ENCODE assay signal across 23 mouse cellular contexts in genomic region chr1:86048231-86048630, GRCm38 (mm10). TPM values are rescaled to one million over a fixed set of nuclear protein-coding genes. Genes with fewer than 3 reads are reported as not detected.
A peak's percentile ranks its signal among the peaks of the same experiment; 100 is the strongest.
DNase-seq lines count a peak whose midpoint lies in the region; ATAC-seq lines count a peak whose summit lies in the region.
"Had no signal": no experiment of that assay in that cellular context is flagged by ENCODE, and none has a peak within 500 bp of the region (broad histone marks: within the 10 kb centered on the region; RNA-seq: fewer than 3 reads in every experiment).

No protein-coding gene starts in this region.

- H3K4me1 ChIP-seq in hindbrain, embryonic 16.5 days (ENCODE audit: control insufficient read depth, insufficient read depth, low read depth, low read length) = peaks cover 9% of the 10 kb centered on the region
- peaks cover 11% of the 10 kb centered on the region for H3K4me1 ChIP-seq in hindbrain, embryonic 12.5 days
- no peaks in the 10 kb centered on the region for H3K4me1 ChIP-seq in liver, embryonic 16.5 days (ENCODE audit: control insufficient read depth, low read depth, low read length)
- H3K4me1 ChIP-seq in forebrain, embryonic 11.5 days (replicated peaks; ENCODE audit: control insufficient read depth, insufficient read depth, low read length) = no peaks in the 10 kb centered on the region; the same call in 1 of the 2 replicates

- H3K27me3 ChIP-seq in hindbrain, embryonic 16.5 days (replicated peaks; ENCODE audit: control insufficient read depth, insufficient read depth, low read length) = peaks cover 17% of the 10 kb centered on the region
- peaks cover 61% of the 10 kb centered on the region for H3K27me3 ChIP-seq in hindbrain, embryonic 12.5 days
- H3K27me3 ChIP-seq in liver, embryonic 16.5 days (ENCODE audit: control insufficient read depth, insufficient read depth, low read depth, low read length) = peaks cover 54% of the 10 kb centered on the region
- peaks cover 29% of the 10 kb centered on the region for H3K27me3 ChIP-seq in forebrain, embryonic 11.5 days (ENCODE audit: control insufficient read depth, insufficient read depth, low read length)

- no peak for ATAC-seq in hindbrain, embryonic 16.5 days
- ATAC-seq in hindbrain, embryonic 12.5 days (ENCODE audit: low FRiP score) = no peak
- no peak for ATAC-seq in liver, embryonic 16.5 days (ENCODE audit: low read depth)
- no peak for ATAC-seq in forebrain, embryonic 11.5 days (replicated peaks; ENCODE audit: low FRiP score)
- ATAC-seq: forebrain, embryonic 15.5 days had no signal

- H3K36me3 ChIP-seq in hindbrain, embryonic 16.5 days (ENCODE audit: control insufficient read depth, insufficient read depth, low read length) = no peaks in the 10 kb centered on the region
- H3K36me3 ChIP-seq in hindbrain, embryonic 12.5 days = no peaks in the 10 kb centered on the region
- H3K36me3 ChIP-seq in liver, embryonic 16.5 days (ENCODE audit: control insufficient read depth, insufficient read depth) = peaks cover 3% of the 10 kb centered on the region; the same call in 1 of the 2 replicates
- H3K36me3 ChIP-seq in forebrain, embryonic 11.5 days (ENCODE audit: control insufficient read depth, insufficient read depth, low read length) = no peaks in the 10 kb centered on the region
- H3K36me3 ChIP-seq: forebrain, embryonic 15.5 days; heart, embryonic 15.5 days; lung, embryonic 15.5 days had no signal

- peak overlapping the region; percentile 22; the same call in 1 of the 2 replicates for H3K4me2 ChIP-seq in hindbrain, embryonic 16.5 days (ENCODE audit: low read length)
- no peak overlapping the region for H3K4me2 ChIP-seq in hindbrain, embryonic 12.5 days (replicated peaks)
- peak overlapping the region; percentile 41 for H3K4me2 ChIP-seq in liver, embryonic 16.5 days (ENCODE audit: low read depth, low read length)
- no peak overlapping the region for H3K4me2 ChIP-seq in forebrain, embryonic 11.5 days (ENCODE audit: low read depth, low read length, severe bottlenecking)
- H3K4me2 ChIP-seq: heart, embryonic 15.5 days; lung, embryonic 15.5 days had no signal

- H3K4me3 ChIP-seq in hindbrain, embryonic 16.5 days (ENCODE audit: low read length) = no peak overlapping the region
- no peak overlapping the region for H3K4me3 ChIP-seq in hindbrain, embryonic 12.5 days
- H3K4me3 ChIP-seq in liver, embryonic 16.5 days (ENCODE audit: low read depth, low read length) = no peak overlapping the region
- no peak overlapping the region for H3K4me3 ChIP-seq in forebrain, embryonic 11.5 days (ENCODE audit: low read depth, low read length)
- H3K4me3 ChIP-seq: forebrain, embryonic 15.5 days; gastrocnemius, adult 2 months; heart, embryonic 15.5 days; lung, embryonic 15.5 days had no signal

- H3K27ac ChIP-seq in hindbrain, embryonic 16.5 days (ENCODE audit: low read depth, low read length) = no peak overlapping the region
- no peak overlapping the region for H3K27ac ChIP-seq in hindbrain, embryonic 12.5 days
- no peak overlapping the region for H3K27ac ChIP-seq in liver, embryonic 16.5 days (ENCODE audit: low read length)
- no peak overlapping the region for H3K27ac ChIP-seq in forebrain, embryonic 11.5 days (ENCODE audit: low read depth, low read length)
- H3K27ac ChIP-seq: forebrain, embryonic 15.5 days; gastrocnemius, adult 2 months; heart, embryonic 15.5 days; hindbrain, embryonic 14.5 days; left cerebral cortex, adult 2 months had no signal

- 79% methylated on average over 4 of the region's 4 CpGs for WGBS in hindbrain, embryonic 16.5 days
- 81% methylated on average over 4 of the region's 4 CpGs for WGBS in hindbrain, embryonic 12.5 days
- WGBS in liver, embryonic 16.5 days (ENCODE audit: insufficient replicate concordance) = 38% methylated on average over 4 of the region's 4 CpGs
- WGBS in forebrain, embryonic 11.5 days = 82% methylated on average over 4 of the region's 4 CpGs

- no peak overlapping the region for H3K9ac ChIP-seq in hindbrain, embryonic 16.5 days (ENCODE audit: low read depth, low read length)
- H3K9ac ChIP-seq in hindbrain, embryonic 12.5 days = no peak overlapping the region
- no peak overlapping the region for H3K9ac ChIP-seq in liver, embryonic 16.5 days (ENCODE audit: low read depth, low read length)
- H3K9ac ChIP-seq in forebrain, embryonic 11.5 days (ENCODE audit: low read length) = no peak overlapping the region
- H3K9ac ChIP-seq: forebrain, embryonic 15.5 days; heart, embryonic 15.5 days; hindbrain, embryonic 14.5 days; lung, embryonic 15.5 days had no signal

- DNase-seq in 3T3-L1 (ENCODE audit: low read depth, low spot score) = peak; percentile 28
- peak; percentile 11 for DNase-seq in T-cell, adult 2 months (ENCODE audit: low spot score)
- no peak for DNase-seq in embryo, embryonic 10 days (ENCODE audit: low spot score)
- no peak for DNase-seq in forebrain, embryonic 11.5 days (ENCODE audit: low spot score)
- no peak for DNase-seq in neural tube, embryonic 10.5 days (ENCODE audit: extremely low spot score, low spot score)
- DNase-seq: adrenal gland, adult 2 months; B cell, adult 2 months; cerebellum, postnatal 14 days; gastrocnemius, adult 2 months; heart, adult 18-20 months; kidney, adult 11 months; kidney, postnatal 10 days; right cerebral cortex, postnatal 25 days; thymus, postnatal 4 days had no signal

- H3K9me3 ChIP-seq in hindbrain, embryonic 16.5 days (ENCODE audit: control insufficient read depth, low read length) = no peaks in the 10 kb centered on the region
- H3K9me3 ChIP-seq in hindbrain, embryonic 12.5 days (replicated peaks) = no peaks in the 10 kb centered on the region
- H3K9me3 ChIP-seq in liver, embryonic 16.5 days (replicated peaks; ENCODE audit: control insufficient read depth, low read length) = no peaks in the 10 kb centered on the region
- H3K9me3 ChIP-seq in forebrain, embryonic 11.5 days (ENCODE audit: control insufficient read depth, low read length) = no peaks in the 10 kb centered on the region
- H3K9me3 ChIP-seq: forebrain, embryonic 15.5 days; heart, embryonic 15.5 days; lung, embryonic 15.5 days had no signal

RNA-seq across cellular contexts. Expression of gene 2810459M11Rik, which starts 2.6 kb away (rescaled TPM):
- 11.6 and 12.4 TPM in 2 replicates for polyA plus RNA-seq in hindbrain, embryonic 16.5 days (2015; fragmentation: Nextera tagmentation; extraction: Ambion mirVana)
- 0.39 and 1.5 TPM in 2 replicates for polyA plus RNA-seq in hindbrain, embryonic 12.5 days (2016; fragmentation: Nextera tagmentation; extraction: Ambion mirVana)
- 19.2 and 21.6 TPM in 2 replicates for polyA plus RNA-seq in liver, embryonic 16.5 days (2015; fragmentation: Nextera tagmentation; extraction: Ambion mirVana)
- polyA plus RNA-seq in forebrain, embryonic 11.5 days (2014; fragmentation: Nextera tagmentation; extraction: Ambion mirVana) = 0.07 and 0.36 TPM in 2 replicates

RNA-seq across cellular contexts. Expression of gene Psmd1, which starts 16.0 kb away (rescaled TPM):
- polyA plus RNA-seq in hindbrain, embryonic 16.5 days (2015; fragmentation: Nextera tagmentation; extraction: Ambion mirVana) = 193 and 196 TPM in 2 replicates
- polyA plus RNA-seq in hindbrain, embryonic 12.5 days (2016; fragmentation: Nextera tagmentation; extraction: Ambion mirVana) = 196 TPM in 2 replicates
- 82.2 and 87.2 TPM in 2 replicates for polyA plus RNA-seq in liver, embryonic 16.5 days (2015; fragmentation: Nextera tagmentation; extraction: Ambion mirVana)
- 221 and 225 TPM in 2 replicates for polyA plus RNA-seq in forebrain, embryonic 11.5 days (2014; fragmentation: Nextera tagmentation; extraction: Ambion mirVana)

RNA-seq across cellular contexts. Expression of gene Spata3, which starts 31.6 kb away (rescaled TPM):
- polyA plus RNA-seq in hindbrain, embryonic 16.5 days (2015; fragmentation: Nextera tagmentation; extraction: Ambion mirVana) = 0.56 and 0.89 TPM in 2 replicates
- polyA plus RNA-seq in hindbrain, embryonic 12.5 days (2016; fragmentation: Nextera tagmentation; extraction: Ambion mirVana) = 0.25 TPM in 1 of 2 replicates, not detected in the other
- 0.24 and 0.37 TPM in 2 replicates for polyA plus RNA-seq in liver, embryonic 16.5 days (2015; fragmentation: Nextera tagmentation; extraction: Ambion mirVana)
- polyA plus RNA-seq in forebrain, embryonic 11.5 days (2014; fragmentation: Nextera tagmentation; extraction: Ambion mirVana) = not detected in 2 replicates
- polyA plus RNA-seq: adrenal gland, adult 2 months; heart, embryonic 15.5 days; limb, embryonic 11.5 days; lung, embryonic 15.5 days had no signal

Comparison
In these comparisons a context has a peak if more than half of its experiments do, and no peak if none do; other contexts are left out.
1. H3K4me2 ChIP-seq: peak in hindbrain, embryonic 16.5 days (single experiment) and liver, embryonic 16.5 days (single experiment); none in hindbrain, embryonic 12.5 days (single experiment) and forebrain, embryonic 11.5 days (single experiment).
2. DNase-seq: peak in 3T3-L1 (single experiment) and T-cell, adult 2 months (single experiment); none in embryo, embryonic 10 days (single experiment), forebrain, embryonic 11.5 days (single experiment) and neural tube, embryonic 10.5 days (single experiment).